Mouse (Mus musculus): ENCODE measurements around the gene Nedd4.

DNA sequence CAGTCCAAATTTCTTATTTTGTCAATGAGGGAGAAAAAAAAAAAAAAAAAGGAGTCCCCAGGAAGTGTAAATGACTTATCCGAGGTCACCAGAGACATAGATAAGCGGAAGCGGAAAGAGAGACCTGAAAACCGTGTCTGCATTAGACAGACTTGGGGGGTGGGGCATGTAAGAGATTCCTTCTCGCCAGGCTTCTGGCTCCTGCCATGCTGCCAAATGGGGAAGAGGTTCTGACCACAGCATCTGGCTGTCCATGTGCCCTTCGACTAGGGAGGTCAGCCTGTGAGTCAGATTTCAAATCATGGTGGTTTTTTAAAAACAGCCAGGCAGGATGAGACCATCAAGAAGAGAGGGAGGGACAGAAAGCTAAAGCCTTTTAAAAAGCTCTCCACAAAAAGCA lies 129.5 kb downstream of the Nedd4 start:
- TF ChIP-seq CTCF (IDR thresholded peaks at IDR 0.05; ENCODE audit: extremely low read depth, insufficient read depth, low read length) (no peak), POLR2A (IDR thresholded peaks at IDR 0.05; ENCODE audit: extremely low read depth, insufficient read depth, low read length) (no peak)
